Mouse (Mus musculus) neural tube, embryonic 14.5 days (tissue): ENCODE results near the gene Aars. TPM values are rescaled to one million over a fixed set of nuclear protein-coding genes. Genes with fewer than 3 reads are reported as not detected.
"Not testable (repeated sequence)": the region's sequence is repeated elsewhere in the genome, so short reads cannot be mapped to it uniquely, and the experiment has no call there.

Experiments used
- ATAC-seq: fragments of 200-750 bp; cut with Nextera tagmentation; 2 replicates; pipeline ENCODE4 v1.8.0; 2017; ENCODE audit warnings: low read depth, mild to moderate bottlenecking, moderate TSS enrichment, moderate library complexity
- H3K27ac ChIP-seq: fragments of 300-500 bp; sonication (generic); 2 replicates; pipeline ENCODE4 v1.5.1; 2014; ENCODE audit warnings: low read depth, mild to moderate bottlenecking, control low read depth, low read length, moderate library complexity, mixed read lengths
- H3K27me3 ChIP-seq: fragments of 300-500 bp; sonication (generic); 2 replicates; pipeline ENCODE4 v1.6.1; 2014; ENCODE audit warnings: low read length; ENCODE audit not compliant: control insufficient read depth, insufficient read depth
- H3K36me3 ChIP-seq: fragments of 300-500 bp; sonication (generic); 2 replicates; pipeline ENCODE4 v1.6.1; 2014; ENCODE audit warnings: low read length, mixed read lengths; ENCODE audit not compliant: control insufficient read depth, insufficient read depth
- H3K4me1 ChIP-seq: fragments of 300-500 bp; sonication (generic); 2 replicates; pipeline ENCODE4 v1.6.1; 2014; ENCODE audit warnings: low read length; ENCODE audit not compliant: control insufficient read depth, insufficient read depth
- H3K4me2 ChIP-seq: fragments of 300-500 bp; sonication (generic); 2 replicates; pipeline ENCODE4 v1.6.1; 2014; ENCODE audit warnings: mild to moderate bottlenecking, low read depth, low read length, control low read depth
- H3K4me3 ChIP-seq: fragments of 300-500 bp; sonication (generic); 2 replicates; pipeline ENCODE4 v1.5.1; 2014; ENCODE audit warnings: low read depth, low read length, control low read depth, mixed read lengths
- H3K9ac ChIP-seq: fragments of 300-500 bp; sonication (generic); replicated peaks from 2 replicates; pipeline ENCODE4 v1.6.1; 2014; ENCODE audit warnings: low read depth, mild to moderate bottlenecking, control low read depth, low read length, mixed read lengths
- H3K9me3 ChIP-seq: fragments of 300-500 bp; sonication (generic); 2 replicates; pipeline ENCODE4 v1.6.1; 2016; ENCODE audit warnings: low read length; ENCODE audit not compliant: control insufficient read depth
- WGBS: fragments of 180-500 bp; shearing (Covaris S2); extraction: QIAGEN DNeasy Blood & Tissue Kit; methylation state at CpG from one replicate; pipeline ENCODE4 v1.1.7; 2014; 5-methylcytosine and 5-hydroxymethylcytosine counted together
- polyA plus RNA-seq: library from polyadenylated mRNA; unstranded; fragments of >200 nt; fragmentation: Nextera tagmentation; extraction: Ambion mirVana; gene quantifications from 2 replicates; pipeline ENCODE4 v1.2.1, GENCODE M21; 2014

The Aars gene
- polyA plus RNA-seq, 1 experiment from 2014 or later: 76.4 TPM

- Histone ChIP-seq H3K9me3 (no peaks in the 10 kb centered on the region), H3K4me1 (no peaks in the 10 kb centered on the region), H3K36me3 (no peaks in the 10 kb centered on the region), H3K27me3 (no peaks in the 10 kb centered on the region), H3K9ac (no peak overlapping the region), H3K4me3 (no peak overlapping the region), H3K4me2 (no peak overlapping the region), H3K27ac (no peak overlapping the region)
- no peak for ATAC-seq
- WGBS: 60% methylated on average over 12 of the region's 12 CpGs
Observed at GRCm38 (mm10) chr8:111081580-111082258, 48.8 kb downstream of the Aars start.

GRCm38 (mm10) chr8:111083936-111084335 is 51.0 kb downstream of the Aars start:
- H3K9me3 ChIP-seq, H3K36me3 ChIP-seq, H3K27ac ChIP-seq, H3K4me3 ChIP-seq, H3K4me2 ChIP-seq, H3K9ac ChIP-seq, H3K4me1 ChIP-seq, H3K27me3 ChIP-seq, ATAC-seq: not testable (repeated sequence)
- 90% methylated on average over 5 of the region's 5 CpGs for WGBS

- Histone ChIP-seq H3K9ac (no peak overlapping the region), H3K36me3 (no peaks in the 10 kb centered on the region)
- ATAC-seq: no peak
Observed at GRCm38 (mm10) chr8:111090126-111090525, 57.2 kb downstream of the Aars start.

GRCm38 (mm10) chr8:111091706-111092105 is 58.8 kb downstream of the Aars start:
- H3K27ac ChIP-seq: no peak overlapping the region
- no peak overlapping the region for H3K4me2 ChIP-seq
- H3K9ac ChIP-seq: no peak overlapping the region
- H3K36me3 ChIP-seq: no peaks in the 10 kb centered on the region
- ATAC-seq: no peak
- H3K4me1 ChIP-seq: peaks cover 5% of the 10 kb centered on the region
- WGBS: 83% methylated on average over 7 of the region's 7 CpGs
- H3K4me3 ChIP-seq: no peak overlapping the region
- H3K9me3 ChIP-seq: no peaks in the 10 kb centered on the region
- H3K27me3 ChIP-seq: no peaks in the 10 kb centered on the region

More at GRCm38 (mm10) chr8:111090126-111090525, 57.2 kb downstream of the Aars start:
- Histone ChIP-seq H3K9me3 (no peaks in the 10 kb centered on the region), H3K4me1 (no peaks in the 10 kb centered on the region; the same call in 1 of the 2 replicates), H3K27me3 (no peaks in the 10 kb centered on the region), H3K4me3 (no peak overlapping the region), H3K27ac (no peak overlapping the region), H3K4me2 (no peak overlapping the region)
- WGBS: 0% methylated on average over 2 of the region's 2 CpGs

- H3K27ac ChIP-seq, ATAC-seq, H3K4me1 ChIP-seq, H3K9ac ChIP-seq, H3K36me3 ChIP-seq, H3K4me3 ChIP-seq, H3K4me2 ChIP-seq, H3K9me3 ChIP-seq, H3K27me3 ChIP-seq: not testable (repeated sequence)
- 98% methylated on average over 5 of the region's 6 CpGs for WGBS
Observed at GRCm38 (mm10) chr8:111092326-111092725, 59.4 kb downstream of the Aars start, which contains the start of gene Clec18a. Clec18a (minus strand) TSS chr8:111092426.

GRCm38 (mm10) chr8:111093865-111094718 is 61.1 kb downstream of the Aars start, which contains the start of gene Pdpr:
Pdpr (plus strand) TSS chr8:111094630.
- H3K9ac ChIP-seq: peak within 1 kb of the TSS; percentile 74
- peak within 1 kb of the TSS; percentile 70 for H3K4me2 ChIP-seq
- H3K4me1 ChIP-seq: peaks cover 5% of the 10 kb centered on the region
- H3K4me3 ChIP-seq: peak within 1 kb of the TSS; percentile 56
- ATAC-seq: peak; percentile 95
- H3K27ac ChIP-seq: peak within 1 kb of the TSS; percentile 79
- H3K9me3 ChIP-seq: no peaks in the 10 kb centered on the region
- 7% methylated on average over 44 of the region's 72 CpGs for WGBS
- no peaks in the 10 kb centered on the region for H3K36me3 ChIP-seq
- no peaks in the 10 kb centered on the region for H3K27me3 ChIP-seq

GRCm38 (mm10) chr8:111094719-111095302 is 61.9 kb downstream of the Aars start:
- not testable (repeated sequence) for H3K27ac ChIP-seq, H3K36me3 ChIP-seq, H3K4me1 ChIP-seq, H3K27me3 ChIP-seq, H3K9me3 ChIP-seq
- peak; percentile 59 for ATAC-seq
- Histone ChIP-seq H3K4me3 (peak overlapping the region; percentile 56), H3K9ac (peak overlapping the region; percentile 74), H3K4me2 (peak overlapping the region; percentile 70)
- WGBS: under 1% methylated on average over 50 of the region's 69 CpGs
